Mouse (Mus musculus) liver, adult 2 months (tissue): ENCODE results near the gene Qrich2. TPM values are rescaled to one million over a fixed set of nuclear protein-coding genes. Genes with fewer than 3 reads are reported as not detected.

Experiments used
- DNase-seq: peaks from one replicate; pipeline ENCODE4 v3.0.0-alpha.2; 2011; ENCODE audit warnings: low read depth, low spot score; ENCODE audit errors: extremely low read depth
- H3K27ac ChIP-seq: fragments of 200-500 bp; replicated peaks from 2 replicates; pipeline ENCODE4 v1.5.1; 2012; ENCODE audit warnings: low read depth, mild to moderate bottlenecking, control low read depth, inconsistent platforms, low read length; ENCODE audit not compliant: insufficient read depth
- H3K27me3 ChIP-seq: fragments of 200-500 bp; 2 replicates; pipeline ENCODE4 v1.6.1; 2012; ENCODE audit warnings: mild to moderate bottlenecking, moderate library complexity, low read length, inconsistent platforms; ENCODE audit not compliant: control insufficient read depth, insufficient read depth
- H3K36me3 ChIP-seq: fragments of 200-500 bp; 2 replicates; pipeline ENCODE4 v1.6.1; 2012; ENCODE audit warnings: low read length, inconsistent platforms; ENCODE audit not compliant: control insufficient read depth, insufficient read depth
- H3K4me1 ChIP-seq: fragments of 200-500 bp; 2 replicates; pipeline ENCODE4 v1.6.1; 2011; ENCODE audit warnings: low read length; ENCODE audit not compliant: control insufficient read depth, insufficient read depth
- H3K4me3 ChIP-seq: fragments of 200-500 bp; 2 replicates; pipeline ENCODE4 v1.5.1; 2011; ENCODE audit warnings: low read depth, mild to moderate bottlenecking, control low read depth, low read length, moderate library complexity; ENCODE audit not compliant: insufficient read depth
- H3K79me2 ChIP-seq: fragments of 200-500 bp; 2 replicates; pipeline ENCODE4 v1.6.1; 2012; ENCODE audit warnings: inconsistent platforms, mild to moderate bottlenecking, low read length, moderate library complexity; ENCODE audit not compliant: control insufficient read depth, insufficient read depth
- H3K9ac ChIP-seq: fragments of 200-500 bp; 2 replicates; pipeline ENCODE4 v1.6.1; 2012; ENCODE audit warnings: low read depth, mild to moderate bottlenecking, control low read depth, inconsistent platforms, low read length
- CTCF ChIP-seq: fragments of 200-500 bp; IDR thresholded peaks from 2 replicates; pipeline ENCODE4 v1.5.1; 2011; ENCODE audit warnings: low read depth, low read length, control low read depth
- POLR2A ChIP-seq: fragments of 200-500 bp; IDR thresholded peaks from 2 replicates; pipeline ENCODE4 v1.6.1; 2011; ENCODE audit warnings: low read length, control low read depth; ENCODE audit not compliant: insufficient read depth; ENCODE audit errors: extremely low read depth
- WGBS: fragments of 180-500 bp; shearing (Covaris S2); methylation state at CpG from one replicate; pipeline ENCODE4 v1.1.7; 2018; 5-methylcytosine and 5-hydroxymethylcytosine counted together
- polyA plus RNA-seq: library from polyadenylated mRNA; depleted of rRNA; stranded (reverse); fragments of >200 nt; gene quantifications from 2 replicates; pipeline ENCODE4 v1.2.3, GENCODE M21; 2012
- total RNA-seq: library from RNA; depleted of rRNA; stranded (reverse); fragments of >200 nt; gene quantifications from 2 replicates; pipeline ENCODE4 v1.2.3, GENCODE M21; 2014

Qrich2 gene
- total and polyA plus RNA-seq, 2 experiments, result 0.11 TPM; not detected in 1

DNA sequence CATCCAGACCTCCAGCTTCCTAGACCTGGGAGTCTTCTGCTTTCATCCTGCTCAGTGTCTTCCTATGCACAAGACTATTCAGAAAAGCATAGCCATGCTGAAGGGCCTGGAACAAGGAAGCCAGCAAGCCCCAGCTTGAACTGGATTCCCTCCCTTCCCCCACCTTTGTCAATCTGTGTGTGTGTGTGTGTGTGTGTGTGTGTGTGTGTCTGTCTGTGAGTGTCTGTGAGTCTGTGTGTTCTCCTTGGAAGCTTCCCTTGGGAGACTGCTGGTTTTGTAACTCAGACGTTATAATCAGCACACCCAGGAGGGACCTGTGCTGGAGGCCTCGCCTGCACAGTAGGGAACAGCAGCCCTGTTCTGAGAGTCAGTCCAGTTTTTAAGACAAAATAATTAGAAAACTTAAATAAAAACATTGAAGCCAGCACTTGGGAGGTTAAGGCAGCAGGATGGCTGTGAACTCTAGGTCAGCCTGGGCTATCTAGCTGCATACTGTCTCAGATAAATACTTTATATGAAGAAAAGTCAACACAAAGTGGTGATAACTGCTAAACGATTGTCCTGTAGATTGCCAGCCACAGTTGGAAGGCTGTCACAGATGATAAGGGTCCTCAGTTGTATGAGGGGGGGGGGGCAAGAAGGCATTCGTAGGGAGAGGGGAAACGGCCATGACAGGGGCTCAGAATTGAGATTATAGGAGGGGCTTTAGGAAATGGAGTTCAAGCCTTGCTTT, 29.9 kb downstream of the Qrich2 start:
- peak overlapping the region; percentile 50 for H3K27ac ChIP-seq
- peaks cover 8% of the 10 kb centered on the region; the same call in 1 of the 2 replicates for H3K4me1 ChIP-seq
- no peaks in the 10 kb centered on the region for H3K79me2 ChIP-seq
- no peaks in the 10 kb centered on the region for H3K27me3 ChIP-seq
- H3K9ac ChIP-seq, result no peak overlapping the region
- no peak for TF ChIP-seq CTCF
- no peak for TF ChIP-seq POLR2A
- 51% methylated on average over 5 of the region's 5 CpGs for WGBS
- no peak overlapping the region for H3K4me3 ChIP-seq
- H3K36me3 ChIP-seq, result peaks cover 3% of the 10 kb centered on the region; the same call in 1 of the 2 replicates
- no peak for DNase-seq

- Histone ChIP-seq H3K79me2 (no peaks in the 10 kb centered on the region), H3K4me3 (peak overlapping the region; percentile 78), H3K4me1 (peaks cover 8% of the 10 kb centered on the region; the same call in 1 of the 2 replicates), H3K36me3 (peaks cover 3% of the 10 kb centered on the region; the same call in 1 of the 2 replicates), H3K27ac (peak overlapping the region; percentile 85), H3K27me3 (no peaks in the 10 kb centered on the region), H3K9ac (peak overlapping the region; percentile 93)
- peak; percentile 66 for DNase-seq
- no peak for TF ChIP-seq CTCF
- 36% methylated on average over 12 of the region's 12 CpGs for WGBS
Observed at GRCm38 (mm10) chr11:116434967-116435752, 30.9 kb downstream of the Qrich2 start.

DNA sequence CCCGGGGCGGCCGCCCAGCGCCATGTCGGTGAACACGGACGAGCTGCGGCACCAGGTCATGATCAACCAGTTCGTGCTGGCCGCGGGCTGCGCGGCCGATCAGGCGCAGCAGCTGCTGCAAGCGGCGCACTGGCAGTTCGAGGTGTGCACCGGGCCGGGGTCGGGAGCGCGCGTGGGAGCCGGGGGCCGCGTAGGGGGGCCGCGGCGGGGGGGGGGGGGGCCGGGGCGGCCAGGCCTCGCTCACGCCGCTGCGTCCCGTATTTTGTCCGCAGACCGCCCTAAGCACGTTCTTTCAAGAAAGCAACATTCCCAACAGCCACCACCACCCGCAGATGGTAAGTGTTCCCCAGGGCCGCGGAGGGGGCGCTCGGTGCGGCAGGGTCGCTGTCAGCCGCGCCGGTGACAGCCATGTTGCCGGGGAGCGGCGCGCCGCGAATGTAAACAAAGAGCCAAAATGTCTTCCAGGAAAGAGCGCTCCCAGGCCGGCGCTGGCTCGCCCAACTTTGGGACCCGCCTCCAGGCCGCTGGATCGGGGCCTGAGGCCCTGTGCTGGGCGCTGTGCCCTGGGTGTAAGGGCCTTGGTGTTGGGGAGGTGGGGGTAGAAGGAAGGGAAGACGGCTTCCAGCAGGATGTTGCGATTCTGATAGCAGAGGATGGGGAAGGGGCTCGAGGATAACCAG, 31.6 kb downstream of the Qrich2 start:
- 1% methylated on average over 42 of the region's 67 CpGs for WGBS
- Histone ChIP-seq H3K4me3 (peak overlapping the region; percentile 78), H3K79me2 (no peaks in the 10 kb centered on the region), H3K9ac (peak overlapping the region; percentile 93), H3K36me3 (peaks cover 3% of the 10 kb centered on the region; the same call in 1 of the 2 replicates), H3K27ac (peak overlapping the region; percentile 85), H3K4me1 (peaks cover 8% of the 10 kb centered on the region; the same call in 1 of the 2 replicates), H3K27me3 (no peaks in the 10 kb centered on the region)
- DNase-seq, result peak; percentile 68
- TF ChIP-seq CTCF, result no peak
- TF ChIP-seq POLR2A, result peak; percentile 7; the same call in 1 of the 2 replicates

- peak within 1 kb of the TSS; percentile 85 for H3K27ac ChIP-seq
- peaks cover 3% of the 10 kb centered on the region; the same call in 1 of the 2 replicates for H3K36me3 ChIP-seq
- peak within 1 kb of the TSS; percentile 78 for H3K4me3 ChIP-seq
- no peaks in the 10 kb centered on the region for H3K79me2 ChIP-seq
- peak; percentile 98 for DNase-seq
- peak within 1 kb of the TSS; percentile 93 for H3K9ac ChIP-seq
- 3% methylated on average over 66 of the region's 66 CpGs for WGBS
- peaks cover 8% of the 10 kb centered on the region; the same call in 1 of the 2 replicates for H3K4me1 ChIP-seq
- TF ChIP-seq CTCF (no peak), POLR2A (peak; percentile 59; the same call in 1 of the 2 replicates)
- H3K27me3 ChIP-seq, result no peaks in the 10 kb centered on the region
Observed at GRCm38 (mm10) chr11:116433356-116434286, 32.4 kb downstream of the Qrich2 start, which contains the start of gene Ubald2. TSS of gene Ubald2 (plus strand) at chr11:116434094.

DNA sequence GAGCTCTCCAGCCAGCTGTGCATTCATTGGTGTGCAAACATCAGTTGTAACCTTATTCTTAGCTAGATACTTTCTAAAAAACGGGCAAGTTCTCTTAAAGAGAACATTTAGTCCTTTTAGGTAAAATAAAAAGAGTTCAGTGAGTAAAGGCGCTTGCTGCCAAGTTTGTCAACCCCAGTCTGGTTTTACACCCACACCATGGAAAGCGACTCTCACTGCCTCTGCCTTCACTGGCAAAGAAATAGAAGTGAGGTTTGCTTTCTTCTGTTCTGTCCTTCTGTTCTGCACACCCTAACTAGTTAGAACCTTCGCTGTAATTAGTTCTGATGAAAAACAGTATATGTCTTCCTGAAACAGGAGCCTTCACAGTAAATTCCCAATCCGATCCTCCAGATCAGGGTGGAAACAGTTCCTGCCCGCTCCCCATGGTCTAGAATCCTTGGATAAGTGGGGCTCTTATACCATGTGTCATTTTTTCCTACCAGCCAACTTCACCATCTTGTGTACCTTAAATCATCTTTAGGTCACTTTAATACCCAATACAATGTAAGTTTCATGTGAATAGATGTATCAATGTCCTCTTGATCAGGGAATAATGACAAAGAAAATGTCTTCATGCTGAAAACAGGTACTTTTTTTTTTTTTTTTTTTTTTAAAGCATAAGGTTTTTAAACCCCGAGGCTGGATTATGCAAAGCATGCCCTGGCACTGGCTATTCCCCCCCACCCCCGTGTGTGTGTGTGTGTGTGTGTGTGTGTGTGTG, 33.3 kb downstream of the Qrich2 start:
- H3K9ac ChIP-seq, result no peak overlapping the region
- DNase-seq, result no peak
- peaks cover 3% of the 10 kb centered on the region; the same call in 1 of the 2 replicates for H3K36me3 ChIP-seq
- TF ChIP-seq POLR2A (no peak), CTCF (no peak)
- H3K27me3 ChIP-seq, result no peaks in the 10 kb centered on the region
- no peaks in the 10 kb centered on the region for H3K79me2 ChIP-seq
- no peak overlapping the region for H3K27ac ChIP-seq
- WGBS, result 68% methylated on average over 8 of the region's 8 CpGs
- H3K4me1 ChIP-seq, result peaks cover 8% of the 10 kb centered on the region; the same call in 1 of the 2 replicates
- no peak overlapping the region for H3K4me3 ChIP-seq
